Mouse (Mus musculus) hindbrain, embryonic 14.5 days (tissue): ENCODE data around the gene Comt. TPM values are rescaled to one million over a fixed set of nuclear protein-coding genes. Genes with fewer than 3 reads are reported as not detected.
A peak's percentile ranks its signal among the peaks of the same experiment; 100 is the strongest.

Experiments
- ATAC-seq: fragments of 200-750 bp; cut with Nextera tagmentation; 2 replicates; pipeline ENCODE4 v1.8.0; 2017; ENCODE audit warnings: moderate number of reproducible peaks, mild to moderate bottlenecking, moderate TSS enrichment, moderate library complexity; ENCODE audit not compliant: low FRiP score
- DNase-seq: peaks from one replicate; pipeline ENCODE4 v3.0.0-alpha.2; 2015; ENCODE audit warnings: low spot score
- H3K27ac ChIP-seq: fragments of 300-500 bp; sonication (generic); 2 replicates; pipeline ENCODE4 v1.5.1; 2014; ENCODE audit warnings: mild to moderate bottlenecking, moderate library complexity
- H3K27me3 ChIP-seq: fragments of 300-500 bp; sonication (generic); 2 replicates; pipeline ENCODE4 v1.6.1; 2014; ENCODE audit warnings: mild to moderate bottlenecking, low read length, mixed read lengths; ENCODE audit not compliant: control insufficient read depth, insufficient read depth
- H3K36me3 ChIP-seq: fragments of 300-500 bp; sonication (generic); replicated peaks from 2 replicates; pipeline ENCODE4 v1.6.1; 2014; ENCODE audit not compliant: control insufficient read depth, insufficient read depth
- H3K4me1 ChIP-seq: fragments of 300-500 bp; sonication (generic); replicated peaks from 2 replicates; pipeline ENCODE4 v1.6.1; 2014; ENCODE audit warnings: antibody characterized with exemption, low read length, mixed read lengths; ENCODE audit not compliant: control insufficient read depth, insufficient read depth
- H3K4me2 ChIP-seq: fragments of 300-500 bp; sonication (generic); replicated peaks from 2 replicates; pipeline ENCODE4 v1.6.1; 2014; ENCODE audit warnings: mild to moderate bottlenecking, moderate library complexity
- H3K4me3 ChIP-seq: fragments of 300-500 bp; sonication (generic); replicated peaks from 2 replicates; pipeline ENCODE4 v1.5.1; 2014; ENCODE audit warnings: mild to moderate bottlenecking, low read length
- H3K9ac ChIP-seq: fragments of 300-500 bp; sonication (generic); 2 replicates; pipeline ENCODE4 v1.6.1; 2014
- H3K9me3 ChIP-seq: fragments of 300-500 bp; sonication (generic); 2 replicates; pipeline ENCODE4 v1.6.1; 2016; ENCODE audit warnings: low read length; ENCODE audit not compliant: control insufficient read depth
- WGBS: fragments of 180-500 bp; shearing (Covaris S2); extraction: QIAGEN DNeasy Blood & Tissue Kit; methylation state at CpG from one replicate; pipeline ENCODE4 v1.1.7; 2014; 5-methylcytosine and 5-hydroxymethylcytosine counted together
- polyA plus RNA-seq: library from polyadenylated mRNA; unstranded; fragments of >200 nt; fragmentation: Nextera tagmentation; extraction: Ambion mirVana; gene quantifications from 2 replicates; pipeline ENCODE4 v1.2.1, GENCODE M21; 2014

Comt gene
- polyA plus RNA-seq, 1 experiment from 2014 or later: 99.4 TPM

GRCm38 (mm10) chr16:18448104-18448503 lies 21.5 kb upstream of the Comt start:
- Histone ChIP-seq H3K9me3 (no peaks in the 10 kb centered on the region), H3K4me3 (no peak overlapping the region), H3K27me3 (no peaks in the 10 kb centered on the region), H3K4me1 (no peaks in the 10 kb centered on the region), H3K9ac (no peak overlapping the region), H3K27ac (no peak overlapping the region), H3K4me2 (no peak overlapping the region), H3K36me3 (peaks cover 5% of the 10 kb centered on the region; the same call in 1 of the 2 replicates)
- DNase-seq: no peak
- ATAC-seq: no peak
- 86% methylated on average over 6 of the region's 6 CpGs for WGBS

- Histone ChIP-seq H3K9ac (no peak overlapping the region), H3K27me3 (no peaks in the 10 kb centered on the region), H3K4me1 (no peaks in the 10 kb centered on the region), H3K4me3 (no peak overlapping the region), H3K4me2 (no peak overlapping the region), H3K36me3 (peaks cover 5% of the 10 kb centered on the region; the same call in 1 of the 2 replicates), H3K9me3 (no peaks in the 10 kb centered on the region), H3K27ac (no peak overlapping the region)
- DNase-seq: no peak
- no peak for ATAC-seq
Measured at GRCm38 (mm10) chr16:18447243-18447642, 20.6 kb upstream of the Comt start.

- H3K27ac ChIP-seq: no peak overlapping the region
- 29% methylated on average over 8 of the region's 8 CpGs for WGBS
- no peak overlapping the region for H3K4me3 ChIP-seq
- no peaks in the 10 kb centered on the region for H3K9me3 ChIP-seq
- no peaks in the 10 kb centered on the region for H3K27me3 ChIP-seq
- no peak overlapping the region for H3K9ac ChIP-seq
- DNase-seq (peak; percentile 99), ATAC-seq (peak; percentile 92)
- H3K36me3 ChIP-seq: peaks cover 20% of the 10 kb centered on the region
- H3K4me2 ChIP-seq: no peak overlapping the region
- H3K4me1 ChIP-seq: no peaks in the 10 kb centered on the region
Measured at GRCm38 (mm10) chr16:18443385-18443841, 16.8 kb upstream of the Comt start.

GRCm38 (mm10) chr16:18436128-18436527 lies 9.5 kb upstream of the Comt start:
- H3K36me3 ChIP-seq: peaks cover 21% of the 10 kb centered on the region
- no peak for ATAC-seq
- no peaks in the 10 kb centered on the region for H3K27me3 ChIP-seq
- 92% methylated on average over 6 of the region's 6 CpGs for WGBS
- H3K4me1 ChIP-seq: no peaks in the 10 kb centered on the region
- no peak overlapping the region for H3K27ac ChIP-seq
- no peak overlapping the region for H3K4me3 ChIP-seq
- H3K9ac ChIP-seq: no peak overlapping the region
- no peaks in the 10 kb centered on the region for H3K9me3 ChIP-seq
- no peak for DNase-seq
- H3K4me2 ChIP-seq: no peak overlapping the region

GRCm38 (mm10) chr16:18433341-18433920 lies 6.8 kb upstream of the Comt start:
- no peaks in the 10 kb centered on the region for H3K27me3 ChIP-seq
- peaks cover 13% of the 10 kb centered on the region for H3K36me3 ChIP-seq

GRCm38 (mm10) chr16:18430641-18431212 lies 4.1 kb upstream of the Comt start:
- WGBS: 82% methylated on average over 8 of the region's 8 CpGs
- Histone ChIP-seq H3K27ac (no peak overlapping the region), H3K36me3 (0 out of 2 replicates have a peak, but pooled peaks cover 3% of the 10 kb centered on the region), H3K27me3 (no peaks in the 10 kb centered on the region), H3K9ac (no peak overlapping the region), H3K4me1 (peaks cover 10% of the 10 kb centered on the region), H3K4me2 (no peak overlapping the region), H3K4me3 (no peak overlapping the region), H3K9me3 (no peaks in the 10 kb centered on the region)
- DNase-seq (no peak), ATAC-seq (no peak)

More at GRCm38 (mm10) chr16:18433341-18433920, 6.8 kb upstream of the Comt start:
- Histone ChIP-seq H3K9ac (no peak overlapping the region), H3K4me2 (no peak overlapping the region), H3K4me1 (no peaks in the 10 kb centered on the region), H3K4me3 (no peak overlapping the region), H3K27ac (no peak overlapping the region), H3K9me3 (no peaks in the 10 kb centered on the region)
- WGBS: 94% methylated on average over 5 of the region's 5 CpGs
- ATAC-seq: no peak
- DNase-seq: no peak

- ATAC-seq: no peak
- 89% methylated on average over 8 of the region's 8 CpGs for WGBS
- H3K27ac ChIP-seq: no peak overlapping the region
Measured at GRCm38 (mm10) chr16:18429641-18430040, 3.0 kb upstream of the Comt start.

GRCm38 (mm10) chr16:18428516-18429042 lies 1.9 kb upstream of the Comt start:
- Histone ChIP-seq H3K27me3 (no peaks in the 10 kb centered on the region), H3K4me3 (no peak overlapping the region), H3K4me1 (peaks cover 27% of the 10 kb centered on the region), H3K36me3 (0 out of 2 replicates have a peak, but pooled peaks cover 1% of the 10 kb centered on the region), H3K4me2 (no peak overlapping the region), H3K27ac (no peak overlapping the region), H3K9ac (no peak overlapping the region), H3K9me3 (no peaks in the 10 kb centered on the region)
- 90% methylated on average over 7 of the region's 7 CpGs for WGBS
- ATAC-seq (no peak), DNase-seq (no peak)

More at GRCm38 (mm10) chr16:18429641-18430040, 3.0 kb upstream of the Comt start:
- Histone ChIP-seq H3K4me3 (no peak overlapping the region), H3K4me1 (peaks cover 21% of the 10 kb centered on the region), H3K36me3 (0 out of 2 replicates have a peak, but pooled peaks cover 3% of the 10 kb centered on the region), H3K9ac (no peak overlapping the region), H3K9me3 (no peaks in the 10 kb centered on the region), H3K4me2 (no peak overlapping the region), H3K27me3 (no peaks in the 10 kb centered on the region)
- DNase-seq: no peak

GRCm38 (mm10) chr16:18428011-18428515 lies 1.4 kb upstream of the Comt start:
- Histone ChIP-seq H3K36me3 (peaks cover 4% of the 10 kb centered on the region), H3K9ac (no peak overlapping the region), H3K9me3 (no peaks in the 10 kb centered on the region), H3K4me2 (no peak overlapping the region), H3K27me3 (no peaks in the 10 kb centered on the region), H3K27ac (no peak overlapping the region), H3K4me1 (peaks cover 27% of the 10 kb centered on the region), H3K4me3 (no peak overlapping the region)
- DNase-seq (no peak), ATAC-seq (no peak)
- 85% methylated on average over 5 of the region's 5 CpGs for WGBS
